Mouse (Mus musculus): ENCODE data around the gene Pde10a.

- no peak for TF ChIP-seq CTCF (IDR thresholded peaks at IDR 0.05)
- no peak for TF ChIP-seq EP300 (IDR thresholded peaks at IDR 0.05; ENCODE audit: insufficient read depth, low read depth, low read length)
- TF ChIP-seq POLR2A (IDR thresholded peaks at IDR 0.05; ENCODE audit: insufficient read depth, low read depth, low read length) = no peak
Measured at GRCm38 (mm10) chr17:8799914-8800420, 274.8 kb downstream of the Pde10a start.
